In the genomic region with DNA sequence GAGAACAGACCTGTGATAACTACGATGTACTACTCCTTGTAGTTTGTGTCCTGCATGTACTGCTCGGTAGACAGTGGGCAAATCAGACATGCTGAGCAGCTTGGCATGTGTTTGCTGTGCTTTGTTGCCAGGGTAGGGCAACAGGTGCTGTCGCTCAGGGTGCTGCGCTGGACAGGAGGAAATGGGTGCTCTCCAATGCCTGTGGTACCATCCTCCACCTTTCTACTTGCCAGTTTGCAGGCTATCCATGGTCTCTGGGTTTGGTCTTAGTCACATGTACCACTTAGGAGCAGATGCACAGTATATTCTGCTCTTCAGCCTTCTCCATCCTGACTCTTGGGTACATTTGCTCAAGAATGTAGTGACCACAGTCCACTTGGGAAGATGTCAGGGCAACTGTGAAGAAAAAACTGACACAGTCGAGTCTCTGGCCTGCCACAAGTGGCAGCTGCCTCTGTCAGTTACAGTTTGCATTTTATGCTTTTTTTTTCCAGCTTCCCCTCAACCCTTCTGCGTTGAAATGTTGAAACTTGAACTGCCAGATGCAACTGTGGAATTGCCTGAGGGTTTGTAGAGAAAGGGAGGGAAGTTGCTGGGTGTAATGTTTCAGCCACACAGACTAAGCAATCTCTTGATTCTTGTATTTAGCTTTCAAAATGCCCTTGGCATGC, we compare ENCODE assay signal across 13 mouse cellular contexts. TPM values are rescaled to one million over a fixed set of nuclear protein-coding genes. Genes with fewer than 3 reads are reported as not detected.
DNase-seq lines count a peak whose midpoint lies in the region; ATAC-seq and TF ChIP-seq lines count a peak whose summit lies in the region.
"Had no signal": no experiment of that assay in that cellular context is flagged by ENCODE, and none has a peak within 500 bp of the region (broad histone marks: within the 10 kb centered on the region; RNA-seq: fewer than 3 reads in every experiment).

No protein-coding gene starts in this region.

- no peak for DNase-seq in layer of hippocampus, adult 2 months (ENCODE audit: low spot score in 2 of 2)
- DNase-seq in layer of hippocampus, adult 9-10 months (ENCODE audit: low spot score) = no peak
- peak; percentile 37 for DNase-seq in adipocyte (ENCODE audit: low spot score)
- no peak for DNase-seq in ovary, postnatal 10 days (ENCODE audit: low spot score)
- DNase-seq in cerebellum, postnatal 25 days = no peak
- DNase-seq: cerebellum, adult 9-11 months; layer of hippocampus, adult 9-11 months; liver, postnatal 0 days; thymus, postnatal 14 days had no signal

- H3K9ac ChIP-seq in embryonic facial prominence, embryonic 13.5 days = peak overlapping the region; percentile 51
- H3K9ac ChIP-seq: heart, embryonic 15.5 days; liver, postnatal 0 days; midbrain, embryonic 13.5 days had no signal

- H3K27ac ChIP-seq in layer of hippocampus, adult 2 months = peak overlapping the region; percentile 32; the same call in 1 of the 2 replicates
- H3K27ac ChIP-seq in embryonic facial prominence, embryonic 13.5 days = peak overlapping the region; percentile 87
- H3K27ac ChIP-seq: heart, embryonic 15.5 days had no signal

- no peak for TF ChIP-seq CTCF in layer of hippocampus, adult 2 months (conservative IDR thresholded peaks at IDR 0.05)

- peaks cover 46% of the 10 kb centered on the region for H3K4me1 ChIP-seq in embryonic facial prominence, embryonic 13.5 days
- H3K4me1 ChIP-seq: heart, embryonic 15.5 days had no signal

- peaks cover 25% of the 10 kb centered on the region for H3K36me3 ChIP-seq in embryonic facial prominence, embryonic 13.5 days

- H3K9me3 ChIP-seq in embryonic facial prominence, embryonic 13.5 days = no peaks in the 10 kb centered on the region
- H3K9me3 ChIP-seq: heart, embryonic 15.5 days; midbrain, embryonic 13.5 days had no signal

- ATAC-seq in embryonic facial prominence, embryonic 13.5 days (ENCODE audit: insufficient number of reproducible peaks, insufficient read depth, low FRiP score, low TSS enrichment, low read depth) = no peak
- 0 out of 2 replicates have a peak, but pooled peaks have one; percentile 5 for ATAC-seq in megakaryocyte, adult 5-6 weeks (ENCODE audit: poor library complexity, severe bottlenecking)
- ATAC-seq: liver, postnatal 0 days; midbrain, embryonic 13.5 days had no signal

- peak overlapping the region; percentile 14 for H3K4me2 ChIP-seq in embryonic facial prominence, embryonic 13.5 days
- H3K4me2 ChIP-seq: heart, embryonic 15.5 days; midbrain, embryonic 13.5 days had no signal

- WGBS in embryonic facial prominence, embryonic 13.5 days = 43% methylated on average over 6 of the region's 6 CpGs

- no peak overlapping the region for H3K4me3 ChIP-seq in layer of hippocampus, adult 2 months
- H3K4me3 ChIP-seq in embryonic facial prominence, embryonic 13.5 days = no peak overlapping the region
- H3K4me3 ChIP-seq: heart, embryonic 15.5 days; midbrain, embryonic 13.5 days had no signal

- no peaks in the 10 kb centered on the region for H3K27me3 ChIP-seq in embryonic facial prominence, embryonic 13.5 days
- H3K27me3 ChIP-seq: heart, embryonic 15.5 days; midbrain, embryonic 13.5 days had no signal

RNA-seq across cellular contexts. Expression of gene Zfp568, which starts 24.4 kb away (rescaled TPM):
- total RNA-seq in layer of hippocampus, adult 2 months (2021) = 1 to 10 TPM; 3.1 to 3.6 TPM
- polyA plus RNA-seq in embryonic facial prominence, embryonic 13.5 days (2015; fragmentation: Nextera tagmentation; extraction: Ambion mirVana) = 13.3 and 17.5 TPM in 2 replicates
- 4.9 and 7.0 TPM in 2 replicates for total RNA-seq in megakaryocyte, adult 5-6 weeks (2015)
- 14.6 and 15.1 TPM in 2 replicates for total RNA-seq in megakaryocyte, adult 5-6 weeks (2017)

RNA-seq across cellular contexts. Expression of gene Zfp14, which starts 43.0 kb away (rescaled TPM):
- 1 to 10 TPM; 9.7 to 9.8 TPM for total RNA-seq in layer of hippocampus, adult 2 months (2021)
- polyA plus RNA-seq in embryonic facial prominence, embryonic 13.5 days (2015; fragmentation: Nextera tagmentation; extraction: Ambion mirVana) = 5.5 and 7.1 TPM in 2 replicates
- 1.4 and 2.1 TPM in 2 replicates for total RNA-seq in megakaryocyte, adult 5-6 weeks (2015)
- 0.89 and 0.95 TPM in 2 replicates for total RNA-seq in megakaryocyte, adult 5-6 weeks (2017)

RNA-seq across cellular contexts. Expression of gene Zfp74, which starts 54.3 kb away (rescaled TPM):
- total RNA-seq in layer of hippocampus, adult 2 months (2021) = 10 to 100 TPM; 17.0 to 17.5 TPM
- 14.9 and 16.0 TPM in 2 replicates for polyA plus RNA-seq in embryonic facial prominence, embryonic 13.5 days (2015; fragmentation: Nextera tagmentation; extraction: Ambion mirVana)
- total RNA-seq in megakaryocyte, adult 5-6 weeks (2015) = 6.7 and 6.9 TPM in 2 replicates
- total RNA-seq in megakaryocyte, adult 5-6 weeks (2017) = 2.9 and 3.5 TPM in 2 replicates
